Mouse (Mus musculus): ENCODE measurements around the gene Hs6st3.

DNA sequence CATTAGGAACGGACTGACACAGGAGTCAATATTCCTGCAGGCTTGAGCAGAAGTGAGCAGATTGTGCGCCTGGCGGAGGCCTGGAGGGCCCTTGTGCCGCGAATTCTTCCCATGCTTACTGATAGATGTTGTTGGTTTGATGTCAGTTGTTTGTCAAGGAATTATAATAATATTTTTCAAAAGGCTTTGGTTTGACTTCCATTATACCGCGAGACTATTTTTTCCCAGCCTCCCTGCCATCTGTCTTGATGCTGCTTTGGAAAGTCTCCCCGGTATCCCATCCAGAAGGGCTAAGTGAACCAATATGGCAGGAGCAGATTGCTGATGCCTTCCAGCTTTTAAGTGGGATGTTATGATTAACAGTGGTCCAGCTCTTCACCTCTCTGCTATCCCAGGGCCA, 651.3 kb downstream of the Hs6st3 start:
- no peak for TF ChIP-seq CTCF (IDR thresholded peaks at IDR 0.05; ENCODE audit: borderline replicate concordance, insufficient read depth, low read depth, low read length)
- TF ChIP-seq POLR2A (IDR thresholded peaks at IDR 0.05; ENCODE audit: borderline replicate concordance, insufficient read depth, low read length): no peak
